Mouse (Mus musculus): Measurements from ENCODE around the gene Dirc2.
A peak's percentile ranks its signal among the peaks of the same experiment; 100 is the strongest.

Dirc2 gene

DNA sequence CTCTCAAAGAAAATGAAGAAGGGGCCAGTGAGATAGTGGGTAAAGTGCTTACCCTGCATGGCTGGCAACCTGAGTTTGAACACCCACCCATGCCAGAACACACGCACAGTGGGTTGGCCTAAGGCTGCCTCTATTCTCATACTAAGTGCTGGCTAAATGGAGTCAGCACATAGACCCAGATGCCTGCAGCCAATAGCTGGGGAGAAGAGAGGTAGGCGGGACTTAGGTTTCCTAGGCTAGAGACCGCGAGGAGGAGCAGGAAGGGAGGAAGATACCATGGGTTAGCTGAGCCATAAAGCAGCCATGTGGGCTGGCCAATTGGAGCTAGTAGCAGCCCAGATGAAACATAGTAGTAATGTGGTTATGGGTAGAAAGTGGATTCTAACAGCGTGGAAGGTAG, 3.4 kb upstream of the Dirc2 start:
- DNase-seq (ENCODE audit: low read depth) = no peak

DNA sequence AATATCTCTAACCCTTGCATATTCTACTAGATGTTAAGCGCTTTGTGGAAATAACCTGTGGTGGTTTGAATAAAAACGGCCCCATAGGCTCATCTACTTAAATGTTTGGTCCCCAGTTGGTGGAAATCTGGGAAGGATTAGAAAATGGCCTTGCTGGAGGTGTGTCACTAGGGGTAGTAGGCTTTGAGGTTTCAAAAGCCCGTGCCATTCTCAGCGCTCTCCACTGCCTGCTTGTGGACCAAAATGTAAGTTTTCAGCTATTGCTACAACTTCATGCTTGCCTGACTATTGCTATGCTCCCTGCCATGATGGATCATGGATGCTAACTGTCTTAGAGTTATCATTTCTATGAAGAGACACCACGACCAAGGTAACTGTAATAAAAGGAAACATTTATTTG, 2.5 kb upstream of the Dirc2 start:
- no peak for DNase-seq (ENCODE audit: low read depth)

DNA sequence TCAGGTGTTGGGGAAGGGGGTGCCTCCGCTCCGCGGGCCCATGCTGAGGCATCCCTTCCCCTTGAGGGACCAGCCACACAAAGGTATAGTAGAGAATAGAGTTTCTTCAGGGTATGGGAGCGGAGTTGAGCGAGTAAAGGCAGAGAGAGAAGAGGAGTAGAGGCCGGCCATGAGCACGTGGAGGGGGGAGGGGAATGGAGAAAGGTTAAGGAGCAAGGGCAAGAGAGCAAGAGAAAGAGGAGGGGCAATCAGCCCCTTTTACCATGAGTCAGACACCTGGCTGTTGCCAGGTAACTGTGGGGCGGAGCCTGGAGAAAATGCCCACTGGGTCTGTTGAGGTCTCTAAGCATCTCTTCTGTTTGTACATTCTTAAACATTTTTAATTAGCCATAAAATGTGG, 2.0 kb upstream of the Dirc2 start:
- DNase-seq (ENCODE audit: low read depth) = no peak

DNA sequence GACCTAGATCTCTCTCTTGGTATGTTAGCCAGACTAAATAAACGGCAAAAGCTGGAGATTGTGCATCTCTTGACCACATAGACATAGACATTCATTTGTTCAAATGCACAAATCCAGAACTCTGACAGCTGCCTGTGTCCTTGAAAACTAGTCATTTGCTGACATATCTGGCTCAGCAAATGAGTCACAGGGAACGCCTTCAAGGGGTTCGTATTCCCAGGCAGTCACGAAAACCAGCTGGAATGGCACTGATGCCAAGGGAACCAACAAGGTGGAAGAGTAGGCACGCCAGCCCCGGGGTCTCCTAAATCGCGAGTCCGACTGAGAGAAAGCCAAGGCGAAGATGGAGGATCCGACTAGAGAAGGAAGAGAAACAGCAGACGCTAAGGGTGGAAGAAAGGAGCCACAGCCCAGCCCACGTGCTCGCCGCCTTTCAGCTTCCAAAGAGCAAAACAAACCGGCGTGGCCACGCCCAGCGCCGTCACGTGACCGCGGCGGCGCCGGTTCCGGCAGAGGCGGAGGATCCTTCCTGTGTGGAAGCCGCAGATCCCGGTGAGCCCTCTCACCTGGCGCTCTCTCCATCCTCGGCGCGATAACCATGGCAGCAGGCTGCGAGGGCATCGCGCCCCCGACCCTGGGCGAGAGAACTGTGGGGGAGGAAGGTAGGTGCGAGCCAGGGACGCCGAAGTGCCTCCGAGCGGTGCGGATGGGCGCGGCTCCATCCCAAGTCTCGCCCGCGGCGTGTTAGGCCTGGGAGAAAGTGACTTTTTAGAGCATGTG, 912 bp upstream of the Dirc2 start, which contains the start of gene Hspbap1:
TSS of gene Hspbap1 (plus strand) at position 498 of the 780 bp plus-strand sequence.
- DNase-seq (ENCODE audit: low read depth) = peak; percentile 79

DNA sequence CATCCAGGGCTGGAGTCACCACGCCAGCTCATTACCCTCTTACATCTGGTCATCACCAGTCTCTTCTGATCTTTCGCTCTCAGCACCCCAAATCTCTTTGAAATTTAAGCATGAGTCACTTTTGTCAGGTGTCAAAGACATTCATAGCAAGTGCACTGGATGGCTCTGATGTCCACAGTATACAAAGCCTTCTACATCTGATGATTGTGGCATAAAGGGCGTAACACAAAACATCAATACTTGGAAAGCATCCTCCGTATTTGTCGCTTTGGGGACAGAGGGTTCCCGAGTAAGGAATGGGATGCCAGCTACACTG, 729 bp downstream of the Dirc2 start:
- no peak for DNase-seq (ENCODE audit: low read depth)

DNA sequence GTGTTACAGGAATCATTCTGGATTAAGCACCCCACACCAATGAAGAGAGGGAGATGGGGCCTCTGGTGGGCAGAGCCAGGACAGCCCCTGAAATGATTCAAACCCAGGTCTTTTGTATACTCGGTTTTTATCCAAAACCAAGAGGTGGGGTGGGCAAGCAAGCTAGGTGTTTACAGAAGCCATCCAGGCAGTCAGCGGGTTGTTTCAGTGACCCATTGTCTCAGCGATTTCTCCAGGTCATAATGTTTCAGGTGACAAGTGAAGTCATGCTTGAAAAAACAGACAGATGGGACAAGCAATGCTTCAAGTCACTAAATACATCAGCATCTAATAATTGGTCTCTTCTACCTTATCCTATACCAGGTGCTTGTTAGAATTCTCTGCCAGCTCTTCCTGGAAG, 2.8 kb downstream of the Dirc2 start:
- DNase-seq (ENCODE audit: low read depth) = no peak

DNA sequence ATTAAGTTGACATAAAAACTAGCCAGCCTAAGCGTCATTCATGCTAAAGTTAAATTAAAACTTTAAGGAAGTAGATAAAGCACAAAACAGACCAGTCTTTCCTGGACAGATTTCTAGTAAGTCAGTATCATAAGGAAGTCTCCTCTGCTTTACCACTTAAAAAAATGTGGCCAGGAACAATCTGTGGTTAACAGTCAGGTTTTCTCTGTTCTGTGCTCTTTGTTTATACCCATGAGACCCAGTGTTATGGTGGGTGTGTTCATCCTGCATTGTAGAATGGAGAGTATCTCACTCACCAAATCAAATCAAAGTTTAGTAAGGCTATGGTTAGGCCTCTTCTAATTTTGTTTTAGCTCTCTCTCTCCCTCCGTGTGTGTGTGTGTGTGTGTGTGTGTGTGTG, 3.7 kb downstream of the Dirc2 start:
- DNase-seq (ENCODE audit: low read depth) = no peak

DNA sequence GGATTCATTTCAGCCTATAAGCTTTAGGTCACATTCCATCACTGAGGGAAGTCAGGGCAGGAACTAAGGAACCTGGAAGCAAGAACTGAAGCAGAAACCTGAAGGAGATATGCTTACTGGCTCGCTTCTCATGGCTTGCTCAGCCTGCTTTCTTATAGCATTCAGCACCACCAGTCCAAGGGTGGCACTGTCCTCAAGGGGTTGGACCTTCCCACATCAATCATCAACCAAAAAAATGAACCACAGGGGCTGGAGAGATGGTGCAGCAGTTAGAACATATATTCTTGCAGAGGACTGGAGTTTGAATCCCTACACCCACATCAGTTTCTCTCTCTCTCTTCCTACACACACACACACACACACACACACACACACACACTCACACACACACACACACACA, 4.2 kb downstream of the Dirc2 start:
- no peak for DNase-seq (ENCODE audit: low read depth)

DNA sequence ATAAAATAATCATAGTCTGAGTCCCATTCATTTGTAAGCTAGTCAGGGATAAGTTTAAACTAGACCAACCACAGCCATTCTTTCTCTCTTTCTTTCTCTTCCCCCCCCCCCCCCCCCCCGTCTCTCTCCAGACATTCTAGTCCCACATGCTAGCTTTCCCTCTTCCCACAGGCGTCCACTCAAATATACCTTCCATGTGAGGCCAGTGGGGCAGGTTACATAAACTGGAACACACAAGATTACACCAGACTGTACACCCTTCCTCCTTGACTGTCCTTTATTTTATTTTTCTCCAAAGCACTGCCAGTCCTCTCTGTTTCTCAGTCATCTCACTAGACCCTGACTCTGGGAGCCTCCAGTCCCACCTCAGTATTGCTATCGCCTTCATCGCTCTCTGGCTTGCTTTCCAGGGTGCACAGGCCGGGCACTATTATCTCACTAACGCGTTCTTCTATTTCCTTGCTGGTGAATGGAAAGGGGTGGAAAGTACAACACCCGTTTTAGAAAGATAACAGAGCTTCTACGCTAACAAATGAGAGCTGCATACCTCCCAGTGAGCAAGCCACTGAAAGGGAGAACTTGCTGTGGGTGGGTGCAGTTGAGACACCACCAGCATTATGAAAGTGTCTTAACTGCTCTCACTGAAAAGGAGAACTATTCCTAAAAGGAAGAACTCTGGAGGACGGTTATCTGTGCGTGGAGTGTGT, 5.4 kb downstream of the Dirc2 start:
- DNase-seq (ENCODE audit: low read depth) = no peak

DNA sequence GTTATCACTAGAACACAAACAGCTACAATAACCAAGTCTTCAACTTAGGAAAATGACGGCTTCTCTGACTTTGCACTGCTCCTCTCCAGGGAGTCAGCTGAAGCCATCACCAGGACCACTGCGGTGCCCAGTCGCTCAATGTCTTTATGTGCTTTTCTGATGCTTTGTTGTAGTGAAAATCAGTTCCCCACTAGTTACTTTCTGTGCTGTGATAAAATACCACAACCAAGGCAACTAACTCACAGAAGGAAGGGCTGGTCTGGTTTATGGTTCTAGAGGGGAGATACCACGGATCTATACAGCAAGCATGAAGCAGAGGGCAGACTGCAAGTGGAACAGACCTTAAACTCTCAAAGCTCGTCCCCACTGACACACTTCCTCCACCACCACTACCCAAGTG, 9.8 kb downstream of the Dirc2 start:
- DNase-seq (ENCODE audit: low read depth) = no peak

DNA sequence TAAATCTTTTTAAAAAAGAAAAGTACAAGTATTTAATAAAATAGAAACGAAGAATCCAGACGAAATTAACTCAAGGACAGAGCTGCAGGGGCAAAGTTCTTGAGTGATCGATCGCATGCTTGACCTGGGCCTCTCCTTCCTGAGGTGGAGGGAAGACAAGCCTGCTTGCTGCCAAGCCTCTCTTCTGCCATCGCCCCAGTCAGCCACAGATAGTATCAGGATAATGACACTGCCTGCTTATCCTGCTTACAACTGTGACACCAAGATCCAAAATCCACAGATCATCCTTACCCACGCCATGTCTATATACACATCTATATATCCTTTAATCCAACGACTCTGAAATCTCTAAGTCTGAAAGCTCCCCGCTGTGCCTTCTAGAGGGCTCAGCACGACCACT, 12.5 kb downstream of the Dirc2 start:
- no peak for DNase-seq (ENCODE audit: low read depth)

DNA sequence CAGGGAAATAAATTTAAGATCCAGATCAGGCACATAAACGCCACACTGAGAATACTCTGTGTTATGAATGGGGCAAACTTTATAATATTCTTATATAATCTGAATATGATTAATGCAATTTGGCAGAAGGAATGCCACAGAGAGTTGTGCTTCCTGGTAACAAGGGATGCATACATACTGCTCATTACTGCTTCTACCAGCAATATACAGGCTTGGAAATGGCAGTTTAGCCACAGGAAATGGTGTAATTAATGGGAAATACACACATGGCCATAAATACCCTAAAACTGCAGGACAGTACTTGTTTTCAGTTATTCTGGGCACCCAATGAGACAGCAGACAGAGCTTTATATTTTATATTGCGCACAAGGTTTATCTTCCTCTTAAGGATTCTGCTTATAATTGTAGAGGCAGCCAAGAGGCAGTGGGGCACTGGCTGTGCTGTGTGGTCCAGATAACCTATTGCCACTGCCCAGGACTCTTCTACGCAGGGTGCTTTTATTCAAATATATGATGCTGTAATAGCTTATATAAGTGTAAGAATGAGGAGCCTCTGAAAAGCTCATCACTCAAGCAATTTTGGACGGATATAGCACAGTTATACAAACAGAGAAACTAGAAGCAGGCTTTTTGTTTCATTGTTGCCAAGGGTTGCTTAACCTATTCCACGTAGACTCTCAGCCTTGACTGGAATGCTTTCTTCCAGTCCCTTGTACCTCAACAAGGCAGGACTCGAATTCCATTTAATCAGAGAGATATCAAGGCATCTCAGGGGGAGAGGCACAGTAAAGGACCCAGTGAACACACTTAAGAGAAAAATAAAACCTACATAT, 13.4 kb downstream of the Dirc2 start:
- DNase-seq (ENCODE audit: low read depth) = no peak

DNA sequence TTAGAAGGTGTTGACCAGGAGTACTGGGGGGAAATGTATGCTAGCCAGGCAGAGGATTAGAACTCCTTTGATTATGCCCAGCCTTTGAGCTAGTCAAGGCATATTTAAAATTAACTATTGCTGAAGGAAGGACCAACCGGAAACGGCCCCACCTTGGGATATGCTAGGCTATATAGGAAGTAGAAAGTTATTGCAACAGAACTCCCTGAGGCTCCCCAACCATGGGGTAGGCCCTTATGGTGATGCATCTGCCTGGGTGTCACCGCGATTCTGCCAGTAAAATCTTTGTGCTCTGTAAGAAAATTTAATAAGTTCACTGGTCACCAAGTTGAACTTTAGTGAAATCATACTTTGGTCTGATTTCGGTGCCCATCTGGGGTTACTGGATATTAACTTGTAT, 15.2 kb downstream of the Dirc2 start:
- no peak for DNase-seq (ENCODE audit: low read depth)

DNA sequence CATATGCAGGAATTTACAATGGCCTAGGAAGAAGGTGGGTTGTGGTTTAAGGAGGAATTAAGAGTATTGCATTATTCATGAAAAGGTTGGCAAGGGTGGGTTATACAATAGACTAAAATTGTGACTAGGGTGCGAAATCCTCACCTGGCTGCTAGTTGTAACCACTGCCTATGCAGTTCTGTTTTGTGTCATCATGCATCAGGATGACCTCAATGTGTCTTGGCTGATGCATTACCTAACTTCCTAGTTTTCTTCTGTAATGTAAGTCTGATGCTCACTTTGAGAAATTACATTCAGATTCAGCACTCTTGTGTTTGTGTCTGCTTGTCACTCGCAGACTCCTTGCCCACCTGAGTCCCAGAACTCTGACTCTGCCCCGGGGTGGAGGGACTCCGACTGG, 17.3 kb downstream of the Dirc2 start:
- no peak for DNase-seq (ENCODE audit: low read depth)

DNA sequence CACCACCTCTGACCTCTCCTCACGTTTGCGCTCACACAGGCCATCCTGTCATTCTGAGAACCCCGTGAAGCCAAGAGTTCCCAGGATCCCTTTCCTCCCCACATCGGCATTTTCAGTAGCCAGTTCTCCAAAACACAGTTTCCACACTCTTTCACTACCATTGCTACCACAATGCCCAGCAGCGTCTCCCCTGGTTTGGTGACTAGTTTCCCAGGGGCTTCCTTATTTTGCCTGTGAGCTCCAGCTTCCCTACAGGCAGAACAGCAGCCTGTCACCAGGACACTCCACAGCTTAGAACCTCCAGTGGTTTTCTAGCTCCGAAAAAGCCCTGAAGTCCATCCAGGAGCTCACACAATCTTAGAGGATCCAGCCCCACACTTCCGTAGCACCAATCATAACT, 19.8 kb downstream of the Dirc2 start:
- no peak for DNase-seq (ENCODE audit: low read depth)

DNA sequence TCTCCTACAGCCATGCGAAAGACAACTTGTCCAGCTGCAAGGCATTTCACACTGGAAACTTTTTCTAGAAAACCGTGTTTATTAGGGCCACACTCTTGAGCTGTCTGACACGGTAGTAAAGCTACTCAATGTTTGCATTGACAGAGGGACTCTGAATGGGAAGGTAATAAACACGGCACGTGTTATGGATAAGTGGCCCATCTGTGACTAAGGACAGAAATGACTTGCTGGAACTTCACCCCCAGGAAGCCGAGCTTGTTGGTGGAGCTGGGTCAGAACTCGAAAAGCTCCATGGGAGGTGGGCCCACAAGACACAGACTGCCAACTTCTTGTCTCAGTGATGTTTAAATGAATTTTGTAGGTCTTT, 20.9 kb downstream of the Dirc2 start:
- DNase-seq (ENCODE audit: low read depth) = no peak

DNA sequence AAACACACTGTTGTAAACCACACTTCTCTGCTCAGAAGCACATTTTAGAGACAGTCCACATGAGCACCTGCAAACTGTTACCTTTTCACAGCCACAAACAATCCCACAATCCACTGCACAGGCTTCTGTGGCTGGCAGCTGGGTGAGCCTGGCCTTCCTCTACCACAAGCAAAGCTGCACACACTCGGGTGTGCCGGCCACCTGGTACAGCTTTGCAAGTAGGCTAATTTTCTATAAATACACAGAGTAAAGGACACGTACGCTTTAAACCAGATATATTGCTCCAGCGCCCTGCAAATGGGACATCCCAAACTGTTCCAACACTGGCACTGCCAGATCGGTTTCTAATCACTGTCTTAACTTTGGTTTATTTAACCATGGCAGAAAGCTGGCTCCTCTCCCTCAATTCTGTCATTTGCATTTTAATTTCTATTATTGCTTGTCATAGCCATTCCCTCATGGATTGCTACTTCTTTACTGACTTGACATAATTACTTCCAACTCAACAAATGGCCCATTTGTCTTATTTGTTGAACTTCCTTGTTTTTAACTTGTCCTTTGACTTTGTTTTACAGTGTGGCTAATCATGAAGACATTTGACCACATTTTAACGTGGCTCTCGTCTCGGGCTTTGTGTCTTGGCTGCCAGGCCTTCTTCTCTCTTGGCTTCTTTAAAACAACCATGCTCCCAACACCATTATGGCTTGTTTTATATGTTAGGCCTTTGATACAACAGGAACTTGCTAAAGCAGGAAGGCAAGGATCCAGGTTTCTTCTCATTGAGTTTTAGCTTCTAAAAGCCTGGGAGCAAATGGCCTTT, 21.5 kb downstream of the Dirc2 start:
- no peak for DNase-seq (ENCODE audit: low read depth)

DNA sequence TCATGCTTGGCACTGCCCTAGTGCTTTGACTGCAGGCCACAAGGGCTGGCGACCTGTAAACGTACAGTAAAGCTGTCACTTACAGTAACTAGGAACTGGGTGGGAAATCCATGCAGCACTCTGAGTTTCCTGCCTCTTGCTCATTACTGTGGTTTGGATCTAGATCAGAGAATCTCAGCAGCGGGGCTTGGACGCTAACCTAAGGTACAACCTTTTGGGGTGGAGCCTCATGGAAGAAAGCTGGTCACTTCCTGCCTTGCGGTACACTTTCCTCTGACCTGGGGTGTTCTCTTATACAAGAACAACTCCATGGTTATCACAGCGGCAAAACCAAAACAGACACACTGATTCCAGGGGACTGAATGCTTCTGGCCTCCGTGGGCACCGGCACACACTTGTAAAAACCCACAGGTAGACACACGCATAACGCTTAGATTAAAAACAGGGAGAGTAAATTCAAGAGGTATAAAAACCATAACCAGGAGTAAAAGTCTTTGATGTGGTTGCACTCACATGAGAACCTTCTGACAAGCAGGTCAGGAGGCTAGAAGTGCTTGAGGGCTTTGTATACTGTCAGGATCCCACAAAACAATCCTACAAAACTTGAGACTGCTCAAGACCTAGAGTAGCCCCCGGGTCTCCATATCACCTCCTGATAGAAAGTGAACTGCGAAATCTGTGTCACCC, 26.8 kb downstream of the Dirc2 start:
- DNase-seq (ENCODE audit: low read depth) = peak; percentile 44

DNA sequence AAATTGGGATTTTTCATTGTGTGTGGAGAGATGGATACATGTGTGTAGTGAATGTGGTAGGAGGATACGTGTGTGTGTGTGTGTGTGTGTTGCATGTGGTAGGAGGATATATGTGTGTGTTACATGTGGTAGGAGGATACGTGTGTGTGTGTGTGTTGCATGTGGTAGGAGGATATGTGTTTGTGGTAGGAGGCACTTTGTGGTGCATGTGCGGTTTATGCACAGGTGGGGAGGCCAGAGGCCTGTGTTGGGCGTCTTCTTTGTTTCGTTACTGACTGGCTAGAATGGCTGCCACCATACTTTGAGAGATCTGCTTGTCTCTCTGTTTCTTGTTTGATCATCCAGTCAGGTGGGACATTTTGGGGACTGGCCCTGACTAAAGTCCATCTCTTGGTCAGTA, 27.5 kb downstream of the Dirc2 start:
- DNase-seq (ENCODE audit: low read depth) = no peak

DNA sequence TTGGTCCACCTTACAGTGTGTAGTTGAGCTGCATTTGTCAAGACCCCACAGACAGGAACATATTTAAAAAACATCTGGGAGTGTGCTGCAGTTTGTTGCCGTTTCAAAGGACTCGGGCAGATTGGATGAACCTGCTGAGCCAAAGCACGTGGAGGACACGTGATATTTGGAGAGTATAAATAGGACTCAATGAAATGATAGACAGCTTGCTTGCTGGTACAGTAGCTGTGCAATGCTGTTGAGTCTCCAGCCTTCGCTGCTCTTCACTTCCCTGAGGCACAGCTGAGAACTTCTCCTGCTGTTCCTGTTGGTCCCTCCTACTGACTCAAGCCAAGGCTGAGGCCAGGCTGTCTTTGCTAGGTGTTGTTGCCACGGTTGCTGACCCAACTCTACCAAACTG, 28.2 kb downstream of the Dirc2 start:
- no peak for DNase-seq (ENCODE audit: low read depth)

DNA sequence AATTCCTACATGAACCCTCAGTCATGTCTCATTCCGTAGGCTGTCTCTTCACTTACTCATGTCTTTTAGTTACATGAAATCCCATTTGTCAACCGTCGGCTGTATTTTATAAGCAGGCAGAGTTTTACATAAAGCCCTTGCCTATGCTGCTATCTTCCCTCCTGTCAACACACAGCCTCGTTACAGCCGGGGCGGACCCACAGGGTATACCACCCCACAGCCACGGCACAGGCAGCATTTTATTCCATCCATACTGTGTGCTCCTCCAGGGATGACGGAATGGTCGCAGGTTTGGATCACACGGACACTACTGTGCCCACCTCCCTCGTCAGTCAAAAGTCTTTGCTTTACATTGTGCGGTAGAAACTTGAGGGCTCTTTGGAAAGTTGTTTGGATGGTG, 28.8 kb downstream of the Dirc2 start:
- no peak for DNase-seq (ENCODE audit: low read depth)

DNA sequence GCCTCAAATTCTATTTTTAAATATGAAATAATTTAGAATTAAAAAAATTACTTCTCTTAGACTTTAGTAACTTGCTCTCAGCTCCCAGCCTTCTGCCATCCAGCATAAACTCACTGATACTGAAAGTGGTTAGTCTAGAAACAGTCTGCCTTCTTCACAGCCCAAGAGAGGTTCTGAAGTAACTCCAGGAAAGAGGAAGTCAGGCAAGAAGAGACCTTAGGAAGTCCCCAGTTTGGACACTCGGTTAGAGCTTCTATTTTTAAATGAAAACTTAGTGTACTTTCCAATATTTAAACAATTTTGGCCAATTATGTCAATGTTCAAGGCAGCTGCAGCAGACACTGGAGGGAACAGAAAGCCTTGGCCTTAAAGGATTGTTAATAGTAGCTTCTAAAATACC, 29.6 kb downstream of the Dirc2 start:
- DNase-seq (ENCODE audit: low read depth) = no peak
